In the genomic region with DNA sequence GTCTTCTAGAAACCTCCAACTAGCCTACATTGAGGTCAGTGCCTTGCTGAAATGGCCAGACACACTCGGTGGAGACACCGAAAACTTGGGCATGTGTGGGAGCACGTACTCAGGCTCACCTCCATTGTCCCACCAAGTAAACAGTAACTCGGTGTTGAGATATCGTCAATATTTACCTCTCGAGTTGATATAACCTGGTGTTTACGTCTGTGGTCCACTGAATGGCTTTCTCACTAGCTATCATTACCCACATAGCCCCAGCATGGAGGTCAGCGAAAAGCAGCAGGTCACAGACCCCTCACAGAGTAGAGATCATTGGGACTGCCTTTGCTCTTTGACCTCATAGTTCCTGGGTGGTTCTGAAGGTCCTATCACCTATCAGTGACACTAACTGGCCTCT, we compare ENCODE assay signal across 19 mouse cellular contexts.
A peak's percentile ranks its signal among the peaks of the same experiment; 100 is the strongest.
DNase-seq lines count a peak whose midpoint lies in the region; ATAC-seq and TF ChIP-seq lines count a peak whose summit lies in the region.
"Had no signal": no experiment of that assay in that cellular context is flagged by ENCODE, and none has a peak within 500 bp of the region (broad histone marks: within the 10 kb centered on the region; RNA-seq: fewer than 3 reads in every experiment).

No protein-coding gene starts in this region.

- no peak overlapping the region for H3K9ac ChIP-seq in liver, adult 2 months (ENCODE audit: low read depth, low read length)
- H3K9ac ChIP-seq in liver, embryonic 12.5 days, result no peak overlapping the region
- no peak overlapping the region for H3K9ac ChIP-seq in liver, embryonic 16.5 days (ENCODE audit: low read depth, low read length)
- H3K9ac ChIP-seq: embryonic facial prominence, embryonic 12.5 days; forebrain, embryonic 13.5 days; forebrain, embryonic 15.5 days had no signal

- peak overlapping the region; percentile 1; the same call in 1 of the 2 replicates for H3K27ac ChIP-seq in liver, adult 2 months (replicated peaks; ENCODE audit: insufficient read depth, low read depth, low read length)
- H3K27ac ChIP-seq in liver, embryonic 12.5 days, result no peak overlapping the region
- H3K27ac ChIP-seq in liver, embryonic 16.5 days (ENCODE audit: low read length), result no peak overlapping the region
- no peak overlapping the region for H3K27ac ChIP-seq in cerebellum, adult 2 months (ENCODE audit: insufficient read depth, low read length)
- H3K27ac ChIP-seq: embryonic facial prominence, embryonic 10.5 days; embryonic facial prominence, embryonic 12.5 days; forebrain, embryonic 13.5 days; forebrain, embryonic 15.5 days had no signal

- H3K27me3 ChIP-seq in liver, adult 2 months (ENCODE audit: control insufficient read depth, insufficient read depth, low read length), result no peaks in the 10 kb centered on the region
- H3K27me3 ChIP-seq in liver, embryonic 12.5 days (replicated peaks), result no peaks in the 10 kb centered on the region; the same call in 1 of the 2 replicates
- H3K27me3 ChIP-seq in liver, embryonic 16.5 days (ENCODE audit: control insufficient read depth, insufficient read depth, low read depth, low read length), result no peaks in the 10 kb centered on the region
- no peaks in the 10 kb centered on the region for H3K27me3 ChIP-seq in cerebellum, adult 2 months (ENCODE audit: control insufficient read depth, insufficient read depth, low read length)
- H3K27me3 ChIP-seq: embryonic facial prominence, embryonic 12.5 days; forebrain, embryonic 13.5 days; forebrain, embryonic 15.5 days had no signal

- ATAC-seq in liver, embryonic 12.5 days, result no peak
- peak; percentile 78 for ATAC-seq in liver, embryonic 16.5 days (ENCODE audit: low read depth)
- ATAC-seq: forebrain, embryonic 13.5 days; forebrain, embryonic 15.5 days had no signal

- no peak for TF ChIP-seq POLR2A in liver, adult 2 months (IDR thresholded peaks at IDR 0.05; ENCODE audit: extremely low read depth, insufficient read depth, low read length)
- no peak for TF ChIP-seq POLR2A in cerebellum, adult 2 months (IDR thresholded peaks at IDR 0.05; ENCODE audit: borderline replicate concordance, insufficient read depth, low read length)

- H3K4me1 ChIP-seq in liver, adult 2 months (ENCODE audit: control insufficient read depth, insufficient read depth, low read length), result peaks cover 5% of the 10 kb centered on the region; the same call in 1 of the 2 replicates
- no peaks in the 10 kb centered on the region for H3K4me1 ChIP-seq in liver, embryonic 12.5 days
- H3K4me1 ChIP-seq in liver, embryonic 16.5 days (ENCODE audit: control insufficient read depth, low read depth, low read length), result no peaks in the 10 kb centered on the region
- no peaks in the 10 kb centered on the region for H3K4me1 ChIP-seq in cerebellum, adult 2 months (ENCODE audit: control insufficient read depth, insufficient read depth, low read length)
- H3K4me1 ChIP-seq: embryonic facial prominence, embryonic 10.5 days; embryonic facial prominence, embryonic 12.5 days; forebrain, embryonic 13.5 days; forebrain, embryonic 15.5 days had no signal

- no peaks in the 10 kb centered on the region for H3K9me3 ChIP-seq in liver, embryonic 12.5 days (replicated peaks)
- H3K9me3 ChIP-seq in liver, embryonic 16.5 days (replicated peaks; ENCODE audit: control insufficient read depth, low read length), result no peaks in the 10 kb centered on the region
- H3K9me3 ChIP-seq: embryonic facial prominence, embryonic 10.5 days; embryonic facial prominence, embryonic 12.5 days; forebrain, embryonic 13.5 days; forebrain, embryonic 15.5 days had no signal

- peak; percentile 51 for DNase-seq in liver, adult 2 months (ENCODE audit: extremely low read depth, low read depth, low spot score)
- no peak for DNase-seq in liver
- peak; percentile 19 for DNase-seq in testis, postnatal 10 days (ENCODE audit: low spot score)
- no peak for DNase-seq in testis, postnatal 14 days (ENCODE audit: low spot score)
- no peak for DNase-seq in cerebellum, adult 2 months
- DNase-seq: adrenal gland, adult 2 months; adrenal gland, postnatal 10 days; adrenal gland, postnatal 25 days; cerebellum, adult 11 months; cerebellum, adult 18-20 months; cerebellum, adult 9-10 months; cerebellum, postnatal 10 days; cerebellum, postnatal 25 days had no signal

- no peaks in the 10 kb centered on the region for H3K36me3 ChIP-seq in liver, adult 2 months (ENCODE audit: control insufficient read depth, insufficient read depth, low read length)
- H3K36me3 ChIP-seq in liver, embryonic 12.5 days, result no peaks in the 10 kb centered on the region
- no peaks in the 10 kb centered on the region for H3K36me3 ChIP-seq in liver, embryonic 16.5 days (ENCODE audit: control insufficient read depth, insufficient read depth)
- H3K36me3 ChIP-seq: embryonic facial prominence, embryonic 10.5 days; embryonic facial prominence, embryonic 12.5 days; forebrain, embryonic 15.5 days had no signal

- WGBS in liver, adult 2 months, result 17% methylated on average over 8 of the region's 8 CpGs
- 63% methylated on average over 8 of the region's 8 CpGs for WGBS in liver, embryonic 12.5 days (ENCODE audit: insufficient replicate concordance)
- WGBS in liver, embryonic 16.5 days (ENCODE audit: insufficient replicate concordance), result 57% methylated on average over 8 of the region's 8 CpGs
- WGBS in cerebellum, adult 2 months, result 93% methylated on average over 8 of the region's 8 CpGs

- no peak overlapping the region for H3K4me3 ChIP-seq in liver, adult 2 months (ENCODE audit: insufficient read depth, low read depth, low read length)
- H3K4me3 ChIP-seq in liver, embryonic 12.5 days, result no peak overlapping the region
- no peak overlapping the region for H3K4me3 ChIP-seq in liver, embryonic 16.5 days (ENCODE audit: low read depth, low read length)
- H3K4me3 ChIP-seq in cerebellum, adult 2 months (replicated peaks; ENCODE audit: insufficient read depth, low read depth, low read length), result no peak overlapping the region
- H3K4me3 ChIP-seq: embryonic facial prominence, embryonic 10.5 days; embryonic facial prominence, embryonic 12.5 days; forebrain, embryonic 13.5 days; forebrain, embryonic 15.5 days had no signal

- H3K79me2 ChIP-seq in liver, adult 2 months (ENCODE audit: control insufficient read depth, insufficient read depth, low read length), result no peaks in the 10 kb centered on the region

- no peak overlapping the region for H3K4me2 ChIP-seq in liver, embryonic 12.5 days
- no peak overlapping the region for H3K4me2 ChIP-seq in liver, embryonic 16.5 days (ENCODE audit: low read depth, low read length)
- H3K4me2 ChIP-seq: embryonic facial prominence, embryonic 12.5 days; forebrain, embryonic 13.5 days; forebrain, embryonic 15.5 days had no signal

- TF ChIP-seq CTCF in liver, adult 2 months (IDR thresholded peaks at IDR 0.05; ENCODE audit: low read depth, low read length), result no peak
- no peak for TF ChIP-seq CTCF in cerebellum, adult 2 months (IDR thresholded peaks at IDR 0.05; ENCODE audit: borderline replicate concordance, insufficient read depth, low read depth, low read length)

Comparison
In these comparisons a context has a peak if more than half of its experiments do, and no peak if none do; other contexts are left out.
1. DNase-seq: peak in liver, adult 2 months (single experiment) and testis, postnatal 10 days (single experiment); none in liver (single experiment), testis, postnatal 14 days (single experiment) and cerebellum, adult 2 months (0 of 2).